Mouse (Mus musculus) G1E (cell line): ENCODE measurements around the gene Krt88.

Experiments
- CTCF ChIP-seq: IDR thresholded peaks from 2 replicates; pipeline ENCODE4 v1.5.1; 2012; ENCODE audit warnings: low read depth, low read length, inconsistent platforms, mixed read lengths
- GATA1 ChIP-seq: IDR thresholded peaks from 2 replicates; pipeline ENCODE4 v1.6.1; 2012; ENCODE audit warnings: borderline replicate concordance, low read length, inconsistent platforms, mixed read lengths
- GATA2 ChIP-seq: IDR thresholded peaks from 2 replicates; pipeline ENCODE4 v1.6.1; 2012; ENCODE audit warnings: low read depth, low read length, inconsistent platforms, borderline replicate concordance
- POLR2AphosphoS5 ChIP-seq: IDR thresholded peaks from 2 replicates; pipeline ENCODE4 v1.6.1; 2012; ENCODE audit warnings: low read depth, low read length, inconsistent platforms; ENCODE audit not compliant: insufficient replicate concordance
- TAL1 ChIP-seq: conservative IDR thresholded peaks from 2 replicates; pipeline ENCODE4 v1.6.1; 2012; ENCODE audit warnings: low read depth, low read length, inconsistent platforms, mixed read lengths

DNA sequence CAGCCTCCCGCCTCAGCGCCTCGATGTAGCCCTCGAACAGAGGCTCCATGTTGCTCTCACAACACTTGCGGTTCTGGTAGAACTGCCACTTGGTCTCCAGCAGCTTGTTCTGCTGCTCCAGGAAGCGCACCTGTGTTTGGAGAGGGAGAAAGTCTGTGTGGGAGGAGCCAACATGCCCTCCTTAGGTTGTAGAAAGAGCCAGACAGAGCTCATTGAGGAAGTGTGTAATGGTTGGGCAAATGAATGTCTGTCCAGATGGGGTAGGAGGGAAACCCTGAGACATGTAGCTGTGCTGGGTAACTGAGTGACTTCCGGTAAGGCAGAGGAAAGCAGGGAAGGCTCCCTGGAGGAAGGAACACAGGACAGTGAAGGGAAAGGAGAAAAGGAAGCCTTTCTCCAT lies 10.9 kb upstream of the Krt88 start:
- TF ChIP-seq CTCF (no peak), TAL1 (no peak), GATA1 (no peak), POLR2AphosphoS5 (no peak), GATA2 (no peak)
